Mouse (Mus musculus) 3T3-L1 (cell line): ENCODE data around the gene Magea5.
"Not testable (repeated sequence)": the region's sequence is repeated elsewhere in the genome, so short reads cannot be mapped to it uniquely, and the experiment has no call there.

Experiments used
- DNase-seq: peaks from one replicate; pipeline ENCODE4 v3.0.0-alpha.2; 2015; ENCODE audit warnings: low read depth, low spot score

Gene Magea5

DNA sequence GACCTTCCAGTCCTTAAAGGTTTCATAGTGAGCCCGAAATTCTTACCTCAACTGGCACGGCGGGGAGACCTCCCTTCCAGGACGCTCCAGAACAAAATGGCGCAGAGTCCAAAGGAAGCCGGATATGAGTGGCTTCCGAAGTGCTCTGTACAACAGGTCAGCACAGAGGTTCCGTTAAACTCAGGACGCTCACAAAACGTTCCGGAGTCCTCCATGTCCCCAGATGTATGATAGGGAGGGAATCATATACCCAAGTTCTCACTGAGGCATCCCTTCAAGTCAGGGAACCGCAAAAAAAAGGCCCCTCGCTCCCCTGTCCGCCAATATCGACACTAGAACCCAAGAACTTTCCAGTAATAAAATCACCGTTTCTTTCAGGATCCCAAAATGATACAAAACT, at the start of gene Magea5:
Magea5 (minus strand) TSS at position 101 of the 400 bp plus-strand sequence.
- not testable (repeated sequence) for DNase-seq

DNA sequence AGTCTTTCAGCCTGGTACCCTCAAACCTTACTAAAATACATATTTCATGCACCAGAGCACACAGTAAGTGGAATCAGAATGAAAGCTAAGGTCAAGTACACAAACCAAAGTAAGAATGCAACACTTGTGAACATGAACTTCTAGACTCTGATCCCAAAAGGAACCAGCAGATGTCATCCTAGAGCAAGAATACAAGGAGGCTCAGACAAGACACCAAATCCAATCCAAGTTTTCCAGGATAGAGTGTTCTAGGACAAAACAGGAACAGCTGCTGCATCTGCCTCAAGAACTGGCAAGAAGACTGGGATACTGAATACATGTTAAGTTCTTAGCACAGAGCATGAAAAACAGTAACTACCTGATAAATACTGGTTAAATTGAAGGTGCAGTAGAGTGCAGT, 35.1 kb upstream of the Magea5 start:
- DNase-seq: peak; percentile 65

- not testable (repeated sequence) for DNase-seq
Observed at GRCm38 (mm10) chrX:155093566-155093965, 30.6 kb upstream of the Magea5 start, which contains the start of gene Magea2. TSS of gene Magea2 (minus strand) at chrX:155093666.

DNA sequence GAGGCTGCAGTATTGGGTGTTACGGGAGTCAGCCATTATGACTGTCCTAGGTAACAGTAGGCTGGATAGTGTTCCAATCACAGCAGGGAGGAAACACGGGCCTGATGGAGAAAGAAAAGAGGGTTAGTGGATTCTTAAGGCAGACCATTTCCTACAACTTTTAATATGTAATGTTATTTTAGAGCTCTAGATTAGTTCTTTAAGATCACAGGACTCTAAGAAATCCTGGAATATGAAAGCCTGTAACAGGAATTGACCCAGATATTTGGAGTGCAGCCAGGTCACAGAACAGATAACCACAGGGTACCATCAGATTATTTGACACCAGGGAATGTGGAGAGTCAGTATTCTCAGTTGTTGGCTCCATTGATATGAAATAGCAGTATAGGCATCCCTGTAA, 26.7 kb upstream of the Magea5 start, which contains the start of gene Magea1:
Magea1 (minus strand) TSS at position 101 of the 400 bp plus-strand sequence.
- not testable (repeated sequence) for DNase-seq
